Mouse (Mus musculus) layer of hippocampus, postnatal 14 days (tissue): Measurements from ENCODE around the gene 1700001O22Rik. TPM values are rescaled to one million over a fixed set of nuclear protein-coding genes. Genes with fewer than 3 reads are reported as not detected.
A peak's percentile ranks its signal among the peaks of the same experiment; 100 is the strongest.

Experiments used
- DNase-seq, 2 experiments: peaks; one replicate each; pipeline ENCODE4 v3.0.0; 2021 to 2022; ENCODE audit warnings: low spot score in 2 of 2, mixed read lengths in 1 of 2
- total RNA-seq, 2 experiments: library from RNA; stranded (reverse); gene quantifications; 2 replicates each; pipeline ENCODE4 v1.2.3; 2021

Gene 1700001O22Rik
- total RNA-seq, 2 experiments from 2014 or later = 2.9 to 3.8 TPM

DNA sequence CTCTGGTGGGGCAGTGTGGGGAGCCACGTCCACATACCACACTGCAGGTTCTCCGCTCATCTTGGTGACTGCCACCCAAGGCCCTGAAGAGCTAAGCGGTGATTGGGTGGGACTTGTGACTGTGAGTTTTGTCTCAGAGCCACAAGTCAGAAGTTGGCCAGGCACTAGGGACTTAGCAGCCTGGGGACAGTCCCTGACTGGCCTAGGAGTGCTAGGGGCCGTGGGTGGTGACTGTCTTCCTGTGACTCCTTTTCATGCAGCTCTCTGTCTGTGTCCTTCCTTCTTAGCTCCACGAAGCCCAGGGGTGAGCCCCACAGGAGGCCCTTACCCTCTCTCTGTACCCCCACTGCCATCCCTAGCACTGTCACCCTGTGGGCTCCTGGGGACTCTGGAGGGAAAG is 16.4 kb upstream of the 1700001O22Rik start:
- no peak for DNase-seq

DNA sequence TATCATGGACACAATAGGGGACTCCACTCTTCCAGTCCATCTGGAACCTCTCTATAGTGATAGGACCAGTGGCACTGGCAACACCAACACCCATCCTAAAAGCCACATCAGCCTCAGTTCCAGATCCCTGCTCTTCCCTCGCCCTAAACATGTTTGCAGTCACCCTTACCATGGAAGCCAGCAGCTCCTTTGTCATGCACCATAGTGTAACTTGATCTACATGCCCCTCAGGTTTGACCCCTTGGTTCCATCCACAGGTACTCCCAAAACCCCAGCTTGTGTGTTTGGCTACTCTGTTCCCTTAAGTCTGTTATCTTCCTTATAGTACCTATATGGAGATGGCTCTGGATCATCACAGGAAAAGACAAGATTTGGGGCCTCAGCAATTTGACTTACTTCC is 12.9 kb upstream of the 1700001O22Rik start:
- no peak for DNase-seq

DNA sequence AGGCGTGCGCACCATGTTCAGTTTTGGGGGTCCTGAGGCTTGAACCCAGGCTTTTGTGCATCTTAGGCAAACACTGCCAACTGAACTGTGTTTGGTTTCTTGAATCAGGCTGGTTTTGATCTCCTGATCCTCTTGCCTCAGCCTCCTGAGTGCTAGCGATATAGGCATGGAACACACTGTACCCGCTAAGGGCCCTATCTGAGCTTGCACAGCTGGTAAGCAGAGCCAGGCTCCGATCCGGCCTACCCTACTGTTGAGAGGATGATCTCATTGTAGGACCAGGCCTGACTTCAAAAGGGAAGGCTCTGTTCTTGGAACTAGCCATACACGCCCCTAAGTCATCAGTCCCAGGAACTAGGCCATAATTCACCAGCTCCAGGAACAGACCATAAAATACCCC is 7.1 kb upstream of the 1700001O22Rik start:
- DNase-seq = no peak

DNA sequence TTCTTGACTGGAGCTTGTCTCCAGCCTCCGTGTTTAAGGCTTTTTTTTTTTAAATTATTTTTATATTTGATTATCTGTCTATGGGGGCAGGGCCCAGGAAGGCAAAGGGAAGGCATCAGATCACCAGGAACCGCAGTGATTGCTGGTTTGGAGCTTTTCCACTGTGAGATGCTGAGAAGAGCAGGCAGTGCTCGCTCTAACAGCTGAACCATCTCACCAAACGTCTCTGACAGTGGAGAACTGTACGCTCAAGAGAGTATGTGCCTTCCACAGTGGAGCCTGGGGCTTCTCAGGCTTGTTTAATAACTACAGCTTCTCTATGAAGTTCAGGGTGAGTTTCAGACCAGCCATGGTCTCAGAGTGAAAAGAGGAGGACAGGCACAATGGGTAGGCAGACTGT is 6.0 kb upstream of the 1700001O22Rik start:
- DNase-seq = no peak

DNA sequence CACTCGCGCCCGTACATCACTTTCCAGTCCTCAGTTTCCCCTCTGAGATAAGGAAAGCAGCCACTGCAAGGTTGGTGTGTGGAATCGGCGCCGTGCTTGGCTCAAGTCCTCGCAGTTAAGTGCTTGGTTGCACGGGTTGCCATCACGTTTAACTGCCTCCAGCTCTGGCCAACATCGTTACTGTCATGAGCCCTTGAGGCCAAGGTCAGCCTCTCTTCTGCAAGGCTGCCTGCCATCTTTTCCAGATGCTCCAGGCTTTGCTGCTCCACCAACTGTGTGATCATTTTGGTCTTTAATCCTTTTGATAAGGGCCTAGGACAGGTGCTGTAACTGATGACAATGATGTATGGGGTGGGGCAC is 4.8 kb upstream of the 1700001O22Rik start:
- no peak for DNase-seq

DNA sequence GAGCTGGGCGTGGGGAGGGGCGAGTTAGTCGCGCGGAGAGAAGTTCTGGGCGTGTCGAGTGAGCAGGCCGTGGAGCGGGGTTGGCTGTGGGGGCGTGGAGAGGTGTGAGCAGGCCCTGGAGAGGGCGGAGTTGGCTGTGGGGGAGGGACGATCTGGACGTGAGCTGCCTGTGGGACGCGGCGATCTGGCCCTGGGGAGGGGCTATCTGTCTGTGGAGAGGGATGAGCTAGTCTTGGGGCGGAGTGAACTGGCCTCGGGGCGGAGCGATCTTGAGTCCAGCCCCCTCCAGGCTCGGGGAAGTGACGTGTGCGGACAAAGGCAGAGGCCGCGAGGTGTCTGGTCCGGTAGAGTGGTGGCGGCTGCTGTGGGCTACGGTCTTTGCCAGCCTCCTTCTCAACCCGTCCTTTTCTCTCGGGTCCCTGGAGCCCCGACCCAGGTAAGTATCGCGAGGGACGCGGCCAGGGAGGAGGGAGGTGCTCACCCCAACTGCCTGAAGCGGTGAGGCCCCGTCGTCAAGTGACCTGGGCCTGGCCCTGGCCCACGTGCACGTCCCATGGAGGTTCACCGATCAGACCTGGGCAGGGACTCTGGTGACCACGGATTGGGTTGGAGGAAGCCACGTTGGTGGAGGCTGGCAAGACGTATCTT is 4.3 kb upstream of the 1700001O22Rik start, which contains the start of gene Ntmt1:
TSS of gene Ntmt1 (plus strand) at position 179 of the 648 bp plus-strand sequence.
- peak; percentile 96 to 99 for DNase-seq

DNA sequence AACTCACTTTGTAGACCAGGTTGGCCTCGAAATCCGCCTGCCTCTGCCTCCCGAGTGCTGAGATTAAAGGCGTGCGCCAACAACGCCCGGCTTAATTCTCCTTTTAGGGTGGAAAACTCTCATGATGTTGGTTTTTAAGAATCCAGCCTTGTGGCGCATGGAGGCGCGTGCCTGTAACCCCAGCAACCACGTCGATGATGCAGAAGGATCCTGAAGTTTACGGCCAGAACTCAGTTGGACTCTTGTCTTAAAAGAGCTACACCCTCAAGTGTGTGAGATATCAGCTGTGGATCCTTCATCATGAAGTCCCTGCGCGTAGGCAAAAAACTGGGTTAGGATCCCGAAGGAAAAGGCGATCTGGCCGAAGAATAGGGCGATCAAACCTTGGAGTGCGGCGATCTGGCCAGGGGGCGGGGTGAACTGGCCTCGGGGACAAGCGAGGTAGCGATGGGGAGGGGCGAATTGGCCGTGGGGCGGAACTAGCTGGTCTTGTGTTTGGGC is 3.7 kb upstream of the 1700001O22Rik start:
- DNase-seq = no peak

DNA sequence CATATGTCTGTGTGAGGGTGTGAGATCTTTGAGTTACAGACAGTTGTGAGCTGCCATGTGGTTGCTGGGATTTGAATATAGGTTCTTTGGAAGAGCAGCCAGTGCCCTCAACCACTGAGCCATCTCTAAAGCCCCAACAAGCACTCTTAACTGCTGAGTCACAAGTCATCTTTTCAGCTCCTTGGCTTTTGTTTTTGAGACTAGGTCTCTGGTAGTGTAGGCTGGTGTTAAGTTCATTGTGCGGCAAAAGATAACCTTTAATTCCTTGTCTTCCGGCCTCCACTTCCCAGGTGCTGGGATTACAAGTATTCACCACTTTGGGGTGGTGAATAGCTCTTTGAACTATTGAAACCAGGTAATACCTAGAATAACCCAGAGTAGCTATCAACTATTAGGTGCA is 2.5 kb upstream of the 1700001O22Rik start:
- DNase-seq = no peak

DNA sequence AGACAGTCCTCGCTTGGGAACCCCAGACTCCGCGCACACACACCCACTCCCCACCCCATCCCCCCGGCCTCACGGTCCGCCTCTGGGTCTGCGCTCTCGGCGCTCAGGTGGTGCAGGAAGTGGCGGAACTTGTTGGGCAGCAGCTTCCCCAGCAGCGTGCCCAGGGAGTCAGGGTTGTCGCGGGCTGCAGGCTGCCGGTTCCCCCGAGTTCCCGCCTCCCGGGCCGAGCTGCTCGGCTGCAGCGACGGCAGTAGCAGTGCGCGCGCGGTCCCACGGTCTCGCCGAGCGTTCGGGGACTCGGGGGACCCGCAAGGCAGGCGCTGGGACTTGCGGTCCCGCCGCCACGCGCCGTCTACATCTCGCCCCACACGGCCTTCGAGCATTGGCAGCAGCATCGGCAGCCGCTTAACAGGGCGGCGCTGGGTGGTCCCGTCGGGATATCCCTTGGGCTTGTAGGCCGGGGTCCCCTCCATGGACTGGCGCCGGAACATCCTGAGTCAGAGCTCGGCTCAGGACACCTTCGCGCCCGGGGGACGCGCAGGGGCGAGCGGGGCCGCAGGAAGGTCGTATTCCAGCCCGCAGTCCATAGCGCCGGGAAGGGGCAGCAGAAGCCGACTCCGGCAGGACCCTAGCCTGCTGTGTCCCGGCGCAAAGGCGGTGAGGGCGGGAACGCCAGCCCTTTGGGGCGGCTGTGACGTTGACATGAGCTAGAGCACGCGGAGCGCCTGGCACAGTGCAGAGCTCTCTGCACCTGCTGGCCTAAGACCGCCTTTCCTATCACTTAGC is 2.2 kb downstream of the 1700001O22Rik start:
- no peak for DNase-seq

DNA sequence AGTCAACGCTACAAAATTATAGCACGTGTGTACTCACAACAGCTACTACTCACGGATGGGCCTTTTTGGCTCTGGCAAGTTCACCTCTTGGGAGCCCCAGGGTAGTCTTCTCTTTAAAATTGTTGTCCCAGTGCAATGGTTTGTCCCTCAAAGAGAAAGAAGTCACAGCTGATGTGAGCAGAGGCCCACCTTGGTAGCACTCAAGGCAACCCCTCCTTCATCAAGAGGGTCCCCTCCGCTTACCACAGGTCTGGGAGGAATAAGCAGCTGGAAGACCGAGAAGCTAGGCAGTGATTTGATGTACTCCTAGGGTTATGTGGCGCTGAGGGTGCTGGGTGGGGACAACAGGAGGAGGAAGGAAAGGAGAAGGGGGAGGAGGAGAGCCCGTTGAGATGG is 2.8 kb downstream of the 1700001O22Rik start:
- no peak for DNase-seq

DNA sequence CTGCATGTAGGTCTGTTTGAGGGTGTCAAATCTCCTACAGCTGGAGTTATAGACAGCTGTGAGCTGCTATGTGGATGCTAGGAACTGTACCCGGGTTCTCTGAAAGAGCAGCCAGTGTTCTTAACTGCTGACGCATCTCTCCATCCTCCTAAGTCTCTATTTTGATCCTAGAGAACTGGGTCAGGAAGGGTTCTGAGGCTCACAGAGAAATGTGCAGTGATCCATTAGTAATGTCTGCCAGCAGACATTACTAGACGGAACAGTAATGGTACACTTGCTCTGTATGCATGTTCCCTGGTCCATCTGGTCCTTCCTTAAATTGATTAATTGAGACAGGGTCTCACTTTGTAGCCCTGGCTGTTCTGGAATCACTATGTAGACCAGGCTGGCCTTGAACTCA is 4.0 kb downstream of the 1700001O22Rik start:
- no peak for DNase-seq

DNA sequence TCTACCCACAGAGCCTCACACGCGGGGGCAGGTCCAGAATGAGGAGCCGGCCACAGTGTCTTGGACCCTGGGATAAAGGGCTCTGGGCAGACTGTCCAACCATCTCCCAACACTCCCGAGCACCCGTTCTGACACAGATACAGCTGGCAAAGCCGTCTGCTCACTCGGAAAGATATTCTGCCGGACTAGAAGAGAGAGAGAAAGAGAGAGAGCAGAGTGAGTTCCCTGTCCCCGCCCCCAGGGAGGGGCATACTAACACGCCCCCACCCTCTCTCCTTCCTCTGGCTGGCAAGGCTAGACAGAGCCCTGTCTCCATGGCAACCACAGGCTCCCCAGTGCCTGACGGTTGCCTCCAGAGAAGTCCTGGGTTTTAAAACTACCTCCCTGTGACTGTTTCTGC is 7.1 kb downstream of the 1700001O22Rik start:
- DNase-seq = peak; percentile 73 to 93

DNA sequence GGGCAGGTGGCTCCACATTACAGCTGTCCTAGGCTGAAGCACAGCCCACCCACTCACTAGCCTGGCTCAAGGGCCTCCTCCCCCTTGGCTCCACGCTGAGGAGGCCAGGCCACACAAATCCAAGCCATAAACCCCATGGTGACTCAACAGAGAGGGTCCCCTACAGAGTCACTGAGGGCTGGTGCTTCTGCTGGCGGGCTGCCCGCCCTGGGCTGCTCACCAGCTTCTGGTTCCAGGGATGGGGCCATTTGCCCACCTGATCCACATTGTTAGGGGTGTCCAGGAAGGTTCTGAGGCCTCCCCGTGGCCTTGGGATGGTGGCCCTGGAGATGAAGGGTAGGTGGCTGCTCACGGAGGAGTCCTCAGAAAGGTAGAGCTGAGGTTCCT is 7.6 kb downstream of the 1700001O22Rik start:
- DNase-seq = no peak

DNA sequence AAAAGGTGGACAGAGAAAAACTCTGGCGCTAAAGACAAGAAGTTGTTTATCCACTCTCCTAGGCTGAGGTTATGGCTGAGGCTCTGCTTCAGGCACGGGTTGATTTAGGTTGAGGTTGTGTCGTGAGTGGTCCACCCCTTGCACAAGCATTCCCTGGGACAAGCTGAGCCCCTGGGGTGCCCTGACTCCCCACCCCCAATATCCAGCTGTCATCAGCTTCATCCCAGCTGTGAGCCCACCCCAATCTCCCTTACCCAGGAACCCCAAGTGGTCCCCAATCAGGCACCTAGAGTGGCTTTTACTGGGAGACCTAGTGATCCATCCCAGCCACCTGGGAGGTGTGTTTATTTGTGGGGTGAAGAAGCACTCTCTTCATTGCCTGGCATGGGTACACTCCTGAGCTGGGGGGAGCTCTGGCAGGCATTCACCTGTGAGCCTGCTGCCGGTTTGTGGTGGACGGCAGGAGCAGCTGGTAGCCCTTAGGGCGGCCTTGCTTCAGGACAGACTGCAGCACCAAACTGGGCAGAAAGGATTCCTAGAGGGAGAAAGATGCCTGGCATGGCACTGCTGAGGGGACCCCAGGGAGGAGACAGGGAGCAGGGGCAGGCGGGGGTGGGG is 8.1 kb downstream of the 1700001O22Rik start:
- DNase-seq = no peak

DNA sequence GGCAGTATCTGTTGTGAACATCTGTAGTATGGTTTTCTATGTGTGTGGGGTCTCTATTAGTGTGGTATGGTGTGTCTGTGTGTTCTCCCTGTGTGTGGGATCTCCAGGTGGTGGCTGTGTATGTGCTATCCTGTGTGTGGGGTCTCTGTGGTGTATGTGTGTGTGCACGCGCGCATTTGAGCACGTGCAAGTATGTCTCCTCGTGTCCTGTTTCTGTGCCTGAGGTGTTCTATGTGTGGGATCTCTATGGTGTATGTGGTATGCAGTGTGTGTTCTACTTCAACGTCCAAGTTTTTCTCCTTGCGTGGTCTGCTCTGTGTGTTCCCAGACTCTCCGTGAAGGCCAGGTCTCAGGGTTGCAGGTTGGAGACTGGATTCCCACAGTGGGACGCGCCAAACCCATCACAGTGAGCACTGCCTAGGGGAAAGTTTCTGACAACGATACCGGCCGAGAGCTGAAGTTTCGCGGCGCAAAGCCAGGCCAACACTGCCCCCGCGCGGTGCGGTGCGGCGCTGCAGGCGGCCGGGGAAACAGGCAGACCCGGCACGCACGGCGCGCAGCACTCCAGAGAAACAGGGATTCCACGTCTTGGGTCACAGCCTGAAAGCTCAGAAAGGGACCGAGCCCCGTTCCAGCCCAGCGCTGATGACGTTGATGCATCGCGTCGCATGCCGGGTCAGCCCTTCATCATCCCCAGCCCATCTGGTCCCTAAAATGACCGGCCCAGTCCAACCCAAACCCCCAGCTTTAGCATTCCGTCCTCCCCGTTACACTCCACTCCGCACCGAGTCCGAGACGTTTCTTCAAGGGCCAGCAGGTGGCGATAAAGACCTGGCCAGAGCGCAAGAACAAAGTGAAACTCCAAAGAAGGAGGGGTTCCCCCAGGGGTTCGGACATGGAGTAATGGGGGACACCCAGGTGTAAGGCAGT is 9.0 kb downstream of the 1700001O22Rik start:
- DNase-seq = peak; percentile 97 to 99

DNA sequence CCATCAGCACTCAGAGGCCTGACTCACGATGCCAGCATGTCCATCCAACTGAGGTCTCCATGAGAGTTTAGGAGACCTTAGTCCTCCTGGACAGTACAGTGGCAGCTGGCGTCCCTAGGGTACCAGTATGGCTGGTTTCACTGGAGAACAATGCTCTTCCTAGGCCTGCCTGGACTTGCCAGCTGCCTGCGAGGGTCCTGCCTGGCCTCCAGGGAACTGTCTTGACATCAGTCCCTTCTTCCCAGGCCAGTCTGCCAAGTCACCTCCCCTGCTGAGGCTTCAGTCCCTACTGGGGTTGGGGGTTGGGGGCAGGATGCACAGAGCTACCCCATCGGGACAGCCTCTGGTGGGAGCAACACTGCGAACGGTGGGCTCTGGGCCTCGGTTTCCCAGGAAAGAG is 11.4 kb downstream of the 1700001O22Rik start:
- DNase-seq = no peak

DNA sequence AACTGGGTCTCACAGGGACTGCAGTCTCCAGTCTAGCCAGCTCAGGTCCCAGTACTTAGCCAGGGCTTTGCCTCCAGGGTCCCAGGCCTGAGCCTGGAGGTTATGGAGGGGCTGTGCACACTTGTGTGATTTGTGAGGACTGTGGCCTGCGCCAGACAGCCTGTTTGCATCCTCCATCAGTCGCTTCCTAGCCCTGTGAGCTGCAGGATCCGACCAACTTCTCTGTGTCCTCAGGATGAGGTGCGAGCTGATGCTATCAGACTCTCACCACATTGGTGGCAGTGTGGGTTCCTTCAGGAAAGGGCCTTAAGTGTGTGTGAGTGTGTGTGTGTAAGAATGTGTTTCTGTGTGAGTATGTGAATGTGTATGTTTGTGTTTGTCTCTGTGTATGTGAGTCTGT is 16.0 kb downstream of the 1700001O22Rik start:
- no peak for DNase-seq

DNA sequence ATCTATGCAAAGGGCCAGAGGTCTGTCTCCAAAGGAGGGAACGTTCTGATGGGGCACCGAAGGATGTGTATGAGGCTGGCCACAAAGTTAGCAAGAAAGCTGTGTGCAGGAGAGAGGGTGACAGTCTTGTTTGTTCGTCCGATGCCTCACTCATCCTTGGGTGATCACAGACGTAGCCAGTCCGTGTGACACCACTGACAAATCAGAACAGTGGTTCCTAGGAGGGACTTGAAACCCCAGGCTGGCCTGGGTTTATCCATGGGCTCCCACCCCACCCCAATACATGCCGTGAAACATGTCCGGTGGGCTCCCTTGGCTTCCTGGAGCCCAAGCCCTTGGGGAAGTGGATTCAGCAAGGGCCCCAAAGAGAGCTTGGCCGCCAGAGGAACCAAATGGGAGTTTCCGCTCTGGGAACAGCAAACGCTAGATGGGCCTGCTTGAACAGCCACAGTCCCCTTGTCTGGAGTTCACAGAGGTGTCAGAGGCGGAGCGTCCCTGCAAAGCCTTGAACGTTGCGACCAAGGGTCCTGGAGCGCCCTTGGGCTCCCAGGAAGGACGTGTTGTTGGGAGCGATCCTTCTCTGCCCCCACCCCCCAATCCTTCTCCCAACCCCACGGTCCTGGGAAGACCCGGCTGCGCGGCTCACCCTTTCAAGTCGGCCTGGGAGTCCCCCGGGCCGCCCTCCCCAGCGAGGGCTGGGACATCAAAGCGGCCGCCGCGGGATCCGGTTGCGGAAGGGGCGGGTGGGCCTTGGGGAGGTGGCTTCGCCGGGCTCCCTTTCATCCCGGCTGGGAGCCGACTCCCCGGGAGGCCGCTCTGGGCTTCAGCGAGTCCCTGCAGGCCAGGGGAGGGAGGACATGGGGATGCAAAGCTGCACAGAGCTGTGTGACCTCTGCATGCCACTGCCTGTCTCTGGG is 19.1 kb downstream of the 1700001O22Rik start:
- no peak for DNase-seq

DNA sequence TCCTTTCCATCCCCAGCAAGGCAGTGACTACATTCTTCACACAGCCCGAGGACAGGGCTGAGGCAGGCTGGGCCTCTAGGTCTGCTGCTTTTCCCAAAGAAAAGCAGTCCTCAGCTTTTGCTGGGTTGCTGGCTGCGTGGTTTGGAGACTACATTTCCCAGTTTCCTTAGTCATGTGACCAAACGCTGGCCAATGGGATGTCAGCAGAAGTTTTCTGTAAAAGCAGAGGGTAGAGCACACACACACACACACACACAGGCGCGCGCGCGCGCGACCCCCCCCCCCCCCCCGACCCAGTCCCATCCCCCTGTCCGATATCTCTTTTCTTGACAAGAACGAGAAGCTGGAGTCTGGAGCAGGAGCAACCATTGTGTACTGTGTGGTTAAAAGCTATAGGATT is 20.1 kb downstream of the 1700001O22Rik start:
- peak; percentile 65 to 79 for DNase-seq
